Mouse (Mus musculus): ENCODE measurements around the gene Cldn17. TPM values are rescaled to one million over a fixed set of nuclear protein-coding genes. Genes with fewer than 3 reads are reported as not detected.

The Cldn17 gene
- polyA plus RNA-seq, 1 experiment from 2014 or later, result not detected

Other genes starting within 250 kb of the Cldn17 start
- not detected in 2 replicates for gene Grik1, start 216.7 kb downstream of the Cldn17 start, polyA plus RNA-seq (2015; fragmentation: Nextera tagmentation; extraction: Ambion mirVana)
- 0.09 and 0.37 TPM in 2 replicates for gene Cldn8, start 56.2 kb upstream of the Cldn17 start, polyA plus RNA-seq (2015; fragmentation: Nextera tagmentation; extraction: Ambion mirVana)
- gene Krtap24-1, start 105.3 kb upstream of the Cldn17 start, polyA plus RNA-seq (2015; fragmentation: Nextera tagmentation; extraction: Ambion mirVana), result not detected in 2 replicates
- not detected in 2 replicates for gene 2310079G19Rik, start 120.7 kb upstream of the Cldn17 start, polyA plus RNA-seq (2015; fragmentation: Nextera tagmentation; extraction: Ambion mirVana)
- not detected in 2 replicates for gene Krtap26-1, start 140.8 kb upstream of the Cldn17 start, polyA plus RNA-seq (2015; fragmentation: Nextera tagmentation; extraction: Ambion mirVana)
- gene Krtap27-1, start 164.7 kb upstream of the Cldn17 start, polyA plus RNA-seq (2015; fragmentation: Nextera tagmentation; extraction: Ambion mirVana), result not detected in 2 replicates
- not detected in 2 replicates for gene 2310061N02Rik, start 201.0 kb upstream of the Cldn17 start, polyA plus RNA-seq (2015; fragmentation: Nextera tagmentation; extraction: Ambion mirVana)
- not detected in 2 replicates for gene Krtap13-1, start 221.9 kb upstream of the Cldn17 start, polyA plus RNA-seq (2015; fragmentation: Nextera tagmentation; extraction: Ambion mirVana)
- gene Krtap13, start 244.7 kb upstream of the Cldn17 start, polyA plus RNA-seq (2015; fragmentation: Nextera tagmentation; extraction: Ambion mirVana), result not detected in 2 replicates

Measured in liver, embryonic 16.5 days (tissue).